Mouse (Mus musculus) right cerebral cortex, postnatal 36 days (tissue): ENCODE data around the gene Phactr3.
A peak's percentile ranks its signal among the peaks of the same experiment; 100 is the strongest.
"Not testable (repeated sequence)": the region's sequence is repeated elsewhere in the genome, so short reads cannot be mapped to it uniquely, and the experiment has no call there.

ENCODE experiments used
- DNase-seq, 2 experiments: peaks; one replicate each; pipeline ENCODE4 v3.0.0; 2022; ENCODE audit warnings: low spot score in 2 of 2, mixed read lengths in 1 of 2

Gene Phactr3

GRCm38 (mm10) chr2:178327466-178328040 is 208.8 kb downstream of the Phactr3 start:
- DNase-seq, result peak; percentile 84 to 85

GRCm38 (mm10) chr2:178329551-178329950 is 210.8 kb downstream of the Phactr3 start:
- DNase-seq, result peak in 1 of 2 experiments; percentile 51

GRCm38 (mm10) chr2:178329986-178330385 is 211.2 kb downstream of the Phactr3 start:
- no peak for DNase-seq

GRCm38 (mm10) chr2:178337878-178338277 is 219.1 kb downstream of the Phactr3 start:
- DNase-seq, result no peak

- DNase-seq, result no peak
Observed at GRCm38 (mm10) chr2:178339044-178339443, 220.3 kb downstream of the Phactr3 start.

- not testable (repeated sequence) for DNase-seq
Observed at GRCm38 (mm10) chr2:178342105-178342504, 223.3 kb downstream of the Phactr3 start.

- DNase-seq, result no peak
Observed at GRCm38 (mm10) chr2:178342597-178342996, 223.8 kb downstream of the Phactr3 start.
